Mouse (Mus musculus) left cerebral cortex, adult 18-20 months (tissue): ENCODE data around the gene Klhl36. TPM values are rescaled to one million over a fixed set of nuclear protein-coding genes. Genes with fewer than 3 reads are reported as not detected.
"Not testable (repeated sequence)": the region's sequence is repeated elsewhere in the genome, so short reads cannot be mapped to it uniquely, and the experiment has no call there.

Experiments used
- DNase-seq, 2 experiments: peaks; one replicate each; pipeline ENCODE4 v3.0.0; 2021 to 2022; ENCODE audit warnings: low spot score in 2 of 2, mixed read lengths in 1 of 2
- total RNA-seq, 2 experiments: library from RNA; stranded (reverse); gene quantifications; 2 replicates each; pipeline ENCODE4 v1.2.3; 2021

Gene Klhl36
- total RNA-seq, 2 experiments from 2014 or later: 7.7 to 8.8 TPM

GRCm38 (mm10) chr8:119834676-119835075 is 27.4 kb upstream of the Klhl36 start:
- no peak for DNase-seq

- no peak for DNase-seq
Measured at GRCm38 (mm10) chr8:119835270-119835669, 26.8 kb upstream of the Klhl36 start.

GRCm38 (mm10) chr8:119836831-119837230 is 25.2 kb upstream of the Klhl36 start:
- no peak for DNase-seq

- DNase-seq: peak in 1 of 2 experiments; percentile 47
Measured at GRCm38 (mm10) chr8:119837553-119838071, 24.5 kb upstream of the Klhl36 start.

- no peak for DNase-seq
Measured at GRCm38 (mm10) chr8:119838100-119838982, 23.7 kb upstream of the Klhl36 start.

GRCm38 (mm10) chr8:119838983-119839340 is 23.1 kb upstream of the Klhl36 start:
- no peak for DNase-seq

GRCm38 (mm10) chr8:119839419-119840021 is 22.5 kb upstream of the Klhl36 start:
- no peak for DNase-seq

GRCm38 (mm10) chr8:119840275-119840808 is 21.7 kb upstream of the Klhl36 start, which contains the start of gene Cotl1:
Gene Cotl1 (minus strand): TSS chr8:119840544.
- peak; percentile 97 to 98 for DNase-seq

GRCm38 (mm10) chr8:119840905-119841411 is 21.1 kb upstream of the Klhl36 start:
- DNase-seq: no peak

GRCm38 (mm10) chr8:119843444-119843843 is 18.6 kb upstream of the Klhl36 start:
- DNase-seq: peak; percentile 78 to 86

GRCm38 (mm10) chr8:119844577-119844976 is 17.5 kb upstream of the Klhl36 start:
- DNase-seq: no peak

GRCm38 (mm10) chr8:119845741-119846140 is 16.3 kb upstream of the Klhl36 start:
- not testable (repeated sequence) for DNase-seq

GRCm38 (mm10) chr8:119847232-119847922 is 14.7 kb upstream of the Klhl36 start:
- DNase-seq: no peak

- DNase-seq: no peak
Measured at GRCm38 (mm10) chr8:119853521-119853920, 8.5 kb upstream of the Klhl36 start.

GRCm38 (mm10) chr8:119854035-119854434 is 8.0 kb upstream of the Klhl36 start:
- no peak for DNase-seq

GRCm38 (mm10) chr8:119855656-119856055 is 6.4 kb upstream of the Klhl36 start:
- no peak for DNase-seq

- DNase-seq: no peak
Measured at GRCm38 (mm10) chr8:119857767-119858166, 4.3 kb upstream of the Klhl36 start.

- DNase-seq: peak in 1 of 2 experiments; percentile 7
Measured at GRCm38 (mm10) chr8:119862390-119862734, 296 bp downstream of the Klhl36 start.

- DNase-seq: no peak
Measured at GRCm38 (mm10) chr8:119862749-119863148, 683 bp downstream of the Klhl36 start.

GRCm38 (mm10) chr8:119869616-119870015 is 7.5 kb downstream of the Klhl36 start:
- no peak for DNase-seq

GRCm38 (mm10) chr8:119873181-119873580 is 11.1 kb downstream of the Klhl36 start:
- DNase-seq: no peak
